Mouse (Mus musculus): ENCODE data around the gene Ccdc134. TPM values are rescaled to one million over a fixed set of nuclear protein-coding genes. Genes with fewer than 3 reads are reported as not detected.

The Ccdc134 gene
- polyA plus RNA-seq, 1 experiment from 2014 or later, result 12.7 TPM

DNA sequence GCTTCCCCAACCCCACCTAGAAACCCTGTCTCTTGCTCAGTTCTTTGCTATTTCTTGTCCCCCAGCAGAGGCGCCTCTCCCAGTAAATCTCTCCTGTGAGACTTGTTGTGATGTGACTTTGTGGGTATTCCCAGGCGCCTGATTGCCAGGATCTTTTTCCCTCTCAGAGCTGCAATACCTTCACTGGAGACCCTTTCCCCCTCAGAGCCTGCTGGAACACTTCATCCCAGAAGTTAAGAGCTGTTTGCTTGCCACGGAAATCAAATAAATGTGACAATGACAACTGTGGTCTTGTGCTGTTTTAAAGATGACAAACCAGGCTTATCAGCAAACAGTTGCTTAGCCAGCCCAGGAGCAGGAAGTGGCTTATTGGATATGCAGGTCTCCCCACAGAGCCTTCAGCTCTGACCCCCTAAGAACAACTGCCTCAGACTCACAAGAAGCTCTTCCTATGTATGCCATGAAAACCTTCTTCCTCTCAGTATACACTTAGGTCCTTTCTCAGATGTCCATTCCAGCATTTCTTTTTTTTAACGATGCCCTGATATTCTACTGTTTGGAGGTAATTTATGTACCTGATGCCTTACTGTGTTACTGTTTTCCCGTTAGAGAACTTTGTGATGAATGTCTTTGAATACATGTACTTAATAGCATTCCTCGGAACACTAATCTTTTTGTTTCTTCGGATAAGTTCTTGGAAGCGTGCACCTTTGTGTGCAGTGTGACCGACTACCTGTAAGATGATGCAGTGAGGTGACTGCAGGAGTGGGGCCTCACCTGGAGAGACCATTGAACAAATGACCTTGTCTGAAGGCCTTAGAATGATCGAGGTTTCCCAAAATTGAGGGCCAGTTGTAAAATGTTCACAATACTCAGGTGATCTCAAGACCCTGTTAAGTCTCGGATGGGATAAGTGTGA, 18.4 kb downstream of the Ccdc134 start:
- H3K36me3 ChIP-seq (ENCODE audit: control insufficient read depth, insufficient read depth, low read length), result no peaks in the 10 kb centered on the region
- H3K4me2 ChIP-seq (ENCODE audit: low read depth, low read length), result peak overlapping the region; percentile 78
- ATAC-seq (ENCODE audit: low read depth), result peak; percentile 9
- H3K9ac ChIP-seq (replicated peaks; ENCODE audit: low read depth, low read length), result no peak overlapping the region
- H3K9me3 ChIP-seq (ENCODE audit: control insufficient read depth, low read length), result no peaks in the 10 kb centered on the region
- H3K4me1 ChIP-seq (ENCODE audit: control insufficient read depth, insufficient read depth, low read length), result peaks cover 19% of the 10 kb centered on the region
- 11% methylated on average over 11 of the region's 11 CpGs for WGBS
- peak overlapping the region; percentile 98 for H3K27ac ChIP-seq (ENCODE audit: low read depth, low read length)
- H3K27me3 ChIP-seq (ENCODE audit: control insufficient read depth, insufficient read depth, low read length), result no peaks in the 10 kb centered on the region
- peak overlapping the region; percentile 77 for H3K4me3 ChIP-seq (ENCODE audit: low read depth, low read length)

DNA sequence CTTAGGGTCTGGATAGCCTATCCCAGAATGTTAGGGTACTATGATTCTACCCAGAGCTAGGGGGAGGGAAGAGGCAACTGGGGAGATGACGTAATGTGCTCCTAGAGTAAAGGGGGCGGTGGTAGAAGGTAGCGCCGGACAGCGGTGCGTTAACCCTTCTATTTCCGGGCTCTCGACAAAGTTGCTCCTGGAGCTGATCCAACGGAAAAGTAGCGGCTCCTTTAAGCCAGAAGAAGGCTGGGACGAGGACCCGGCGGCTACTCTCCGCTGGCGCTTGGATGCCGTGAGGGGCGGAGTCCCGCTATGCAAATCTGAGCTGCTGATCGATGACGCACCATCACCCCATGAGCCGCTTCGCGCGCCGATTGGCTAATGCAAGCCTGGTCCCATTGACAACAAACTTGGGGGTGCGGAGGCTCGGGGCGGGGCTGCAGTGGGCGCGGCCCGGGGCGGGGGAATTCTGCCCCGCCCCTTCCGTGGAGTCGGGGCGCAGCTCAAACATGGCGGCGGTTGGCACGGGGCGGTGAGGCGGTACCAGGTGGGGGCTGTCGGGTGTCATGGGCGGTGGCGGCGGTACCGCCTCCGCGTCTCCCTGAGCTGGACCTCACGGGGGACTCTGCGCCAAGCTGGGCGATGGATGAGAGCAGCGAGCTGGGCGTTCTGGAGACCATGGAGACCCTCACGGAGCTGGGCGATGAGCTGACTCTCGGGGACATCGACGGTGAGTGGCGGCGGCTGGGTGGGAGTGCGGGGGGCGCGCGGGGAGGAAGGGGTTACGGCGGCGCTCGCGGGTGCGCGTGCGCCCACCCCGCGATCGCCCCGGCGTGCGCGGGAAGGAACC, 19.3 kb downstream of the Ccdc134 start, which contains the start of gene Srebf2:
Gene Srebf2, plus strand, starts transcription at position 412 of the 841 bp plus-strand sequence.
- peak within 1 kb of the TSS; percentile 98 for H3K27ac ChIP-seq (ENCODE audit: low read depth, low read length)
- H3K27me3 ChIP-seq (ENCODE audit: control insufficient read depth, insufficient read depth, low read length), result no peaks in the 10 kb centered on the region
- H3K4me2 ChIP-seq (ENCODE audit: low read depth, low read length), result peak within 1 kb of the TSS; percentile 78
- no peaks in the 10 kb centered on the region for H3K9me3 ChIP-seq (ENCODE audit: control insufficient read depth, low read length)
- WGBS, result under 1% methylated on average over 72 of the region's 79 CpGs
- H3K4me1 ChIP-seq (ENCODE audit: control insufficient read depth, insufficient read depth, low read length), result peaks cover 22% of the 10 kb centered on the region
- H3K4me3 ChIP-seq (ENCODE audit: low read depth, low read length), result peak within 1 kb of the TSS; percentile 77
- ATAC-seq (ENCODE audit: low read depth), result peak; percentile 97
- H3K9ac ChIP-seq (replicated peaks; ENCODE audit: low read depth, low read length), result peak within 1 kb of the TSS; percentile 81
- 0 out of 2 replicates have a peak, but pooled peaks cover 3% of the 10 kb centered on the region for H3K36me3 ChIP-seq (ENCODE audit: control insufficient read depth, insufficient read depth, low read length)

GRCm38 (mm10) chr15:82147611-82148111, 19.9 kb downstream of the Ccdc134 start:
- Histone ChIP-seq H3K4me3 (ENCODE audit: low read depth, low read length) (peak overlapping the region; percentile 77), H3K27me3 (ENCODE audit: control insufficient read depth, insufficient read depth, low read length) (no peaks in the 10 kb centered on the region), H3K9ac (replicated peaks; ENCODE audit: low read depth, low read length) (peak overlapping the region; percentile 81), H3K36me3 (ENCODE audit: control insufficient read depth, insufficient read depth, low read length) (0 out of 2 replicates have a peak, but pooled peaks cover 3% of the 10 kb centered on the region), H3K27ac (ENCODE audit: low read depth, low read length) (peak overlapping the region; percentile 98), H3K4me1 (ENCODE audit: control insufficient read depth, insufficient read depth, low read length) (peaks cover 22% of the 10 kb centered on the region), H3K9me3 (ENCODE audit: control insufficient read depth, low read length) (no peaks in the 10 kb centered on the region), H3K4me2 (ENCODE audit: low read depth, low read length) (peak overlapping the region; percentile 78)
- peak; percentile 6 for ATAC-seq (ENCODE audit: low read depth)
- WGBS, result under 1% methylated on average over 31 of the region's 50 CpGs

DNA sequence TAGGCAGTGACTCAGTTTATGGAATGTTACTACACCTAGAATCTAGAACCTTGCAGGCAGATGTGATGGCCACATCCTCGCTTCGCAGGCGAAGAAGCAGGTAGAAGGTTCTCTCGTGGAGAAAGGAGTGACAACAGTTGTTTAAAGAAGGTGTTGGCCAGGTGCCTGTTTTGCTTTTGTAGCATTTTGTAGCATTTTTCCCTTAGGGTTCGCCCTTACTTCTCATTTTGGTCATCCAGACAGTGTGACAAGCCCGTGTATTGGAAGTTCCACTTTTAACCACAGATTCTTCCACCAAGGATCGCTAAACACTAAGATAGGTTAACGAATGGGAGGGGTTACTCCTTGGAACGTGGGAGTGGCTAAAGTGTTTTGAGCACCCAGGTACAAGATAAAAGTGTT, 20.8 kb downstream of the Ccdc134 start:
- ATAC-seq (ENCODE audit: low read depth), result no peak
- peak overlapping the region; percentile 78 for H3K4me2 ChIP-seq (ENCODE audit: low read depth, low read length)
- peak overlapping the region; percentile 98; the same call in 1 of the 2 replicates for H3K27ac ChIP-seq (ENCODE audit: low read depth, low read length)
- H3K27me3 ChIP-seq (ENCODE audit: control insufficient read depth, insufficient read depth, low read length), result no peaks in the 10 kb centered on the region
- peak overlapping the region; percentile 81; the same call in 1 of the 2 replicates for H3K9ac ChIP-seq (replicated peaks; ENCODE audit: low read depth, low read length)
- 29% methylated on average over 9 of the region's 9 CpGs for WGBS
- peaks cover 22% of the 10 kb centered on the region for H3K4me1 ChIP-seq (ENCODE audit: control insufficient read depth, insufficient read depth, low read length)
- 0 out of 2 replicates have a peak, but pooled peaks cover 3% of the 10 kb centered on the region for H3K36me3 ChIP-seq (ENCODE audit: control insufficient read depth, insufficient read depth, low read length)
- peak overlapping the region; percentile 77 for H3K4me3 ChIP-seq (ENCODE audit: low read depth, low read length)
- no peaks in the 10 kb centered on the region for H3K9me3 ChIP-seq (ENCODE audit: control insufficient read depth, low read length)

GRCm38 (mm10) chr15:82150042-82150441, 22.3 kb downstream of the Ccdc134 start:
- no peak overlapping the region for H3K9ac ChIP-seq (replicated peaks; ENCODE audit: low read depth, low read length)
- H3K36me3 ChIP-seq (ENCODE audit: control insufficient read depth, insufficient read depth, low read length), result 0 out of 2 replicates have a peak, but pooled peaks cover 3% of the 10 kb centered on the region
- no peaks in the 10 kb centered on the region for H3K9me3 ChIP-seq (ENCODE audit: control insufficient read depth, low read length)
- H3K4me3 ChIP-seq (ENCODE audit: low read depth, low read length), result no peak overlapping the region
- no peak overlapping the region for H3K4me2 ChIP-seq (ENCODE audit: low read depth, low read length)
- no peak overlapping the region for H3K27ac ChIP-seq (ENCODE audit: low read depth, low read length)
- peaks cover 22% of the 10 kb centered on the region for H3K4me1 ChIP-seq (ENCODE audit: control insufficient read depth, insufficient read depth, low read length)
- no peaks in the 10 kb centered on the region for H3K27me3 ChIP-seq (ENCODE audit: control insufficient read depth, insufficient read depth, low read length)
- ATAC-seq (ENCODE audit: low read depth), result no peak

DNA sequence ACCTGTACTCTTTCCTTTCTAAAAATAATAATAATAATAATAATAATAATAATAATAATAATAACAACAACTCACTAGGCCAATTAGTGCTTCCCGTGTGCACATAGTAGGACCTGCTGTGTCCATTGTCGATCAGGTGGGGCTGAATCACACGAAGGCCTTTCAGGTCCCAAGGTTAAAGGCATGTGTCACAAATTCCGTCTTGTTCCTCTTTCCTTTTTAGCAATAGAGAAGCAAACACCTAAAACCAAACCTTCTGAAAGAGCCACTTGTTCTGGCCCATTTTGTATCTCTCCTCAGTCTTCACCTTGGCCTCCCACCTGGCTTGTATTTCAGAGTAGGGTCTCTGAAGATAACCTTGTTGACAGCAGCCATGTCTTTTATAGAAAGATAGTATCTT, 23.5 kb downstream of the Ccdc134 start:
- no peaks in the 10 kb centered on the region for H3K9me3 ChIP-seq (ENCODE audit: control insufficient read depth, low read length)
- H3K4me2 ChIP-seq (ENCODE audit: low read depth, low read length), result no peak overlapping the region
- H3K27me3 ChIP-seq (ENCODE audit: control insufficient read depth, insufficient read depth, low read length), result no peaks in the 10 kb centered on the region
- no peak overlapping the region for H3K9ac ChIP-seq (replicated peaks; ENCODE audit: low read depth, low read length)
- peaks cover 18% of the 10 kb centered on the region for H3K4me1 ChIP-seq (ENCODE audit: control insufficient read depth, insufficient read depth, low read length)
- ATAC-seq (ENCODE audit: low read depth), result no peak
- H3K27ac ChIP-seq (ENCODE audit: low read depth, low read length), result no peak overlapping the region
- 0 out of 2 replicates have a peak, but pooled peaks cover 3% of the 10 kb centered on the region for H3K36me3 ChIP-seq (ENCODE audit: control insufficient read depth, insufficient read depth, low read length)
- H3K4me3 ChIP-seq (ENCODE audit: low read depth, low read length), result no peak overlapping the region
- 97% methylated on average over 4 of the region's 4 CpGs for WGBS

DNA sequence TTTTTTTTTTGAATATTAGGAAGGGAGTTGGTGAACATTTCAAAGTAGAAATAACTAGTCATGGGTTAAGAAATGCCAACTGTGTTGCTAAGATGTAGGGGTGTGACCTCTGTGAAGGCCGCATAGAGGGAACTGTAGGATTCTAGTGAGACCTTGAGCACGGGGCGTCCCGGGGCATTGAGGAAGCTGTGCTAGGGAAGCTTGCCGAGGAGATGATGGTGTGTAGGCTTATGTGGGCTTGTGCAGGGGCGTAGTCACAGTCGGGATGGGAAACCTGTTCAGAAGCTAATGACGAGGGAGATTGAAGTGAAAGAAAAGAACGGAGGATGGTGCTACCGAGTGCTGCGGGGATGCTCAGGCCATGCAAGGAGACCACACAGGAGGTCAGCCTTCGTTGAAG, 24.3 kb downstream of the Ccdc134 start:
- 88% methylated on average over 12 of the region's 12 CpGs for WGBS
- Histone ChIP-seq H3K9me3 (ENCODE audit: control insufficient read depth, low read length) (no peaks in the 10 kb centered on the region), H3K4me3 (ENCODE audit: low read depth, low read length) (no peak overlapping the region), H3K9ac (replicated peaks; ENCODE audit: low read depth, low read length) (no peak overlapping the region), H3K36me3 (ENCODE audit: control insufficient read depth, insufficient read depth, low read length) (0 out of 2 replicates have a peak, but pooled peaks cover 3% of the 10 kb centered on the region), H3K4me1 (ENCODE audit: control insufficient read depth, insufficient read depth, low read length) (peaks cover 14% of the 10 kb centered on the region), H3K4me2 (ENCODE audit: low read depth, low read length) (no peak overlapping the region), H3K27me3 (ENCODE audit: control insufficient read depth, insufficient read depth, low read length) (no peaks in the 10 kb centered on the region), H3K27ac (ENCODE audit: low read depth, low read length) (no peak overlapping the region)
- no peak for ATAC-seq (ENCODE audit: low read depth)

- no peaks in the 10 kb centered on the region for H3K9me3 ChIP-seq (ENCODE audit: control insufficient read depth, low read length)
- no peak overlapping the region for H3K9ac ChIP-seq (replicated peaks; ENCODE audit: low read depth, low read length)
- H3K4me2 ChIP-seq (ENCODE audit: low read depth, low read length), result no peak overlapping the region
- H3K36me3 ChIP-seq (ENCODE audit: control insufficient read depth, insufficient read depth, low read length), result 0 out of 2 replicates have a peak, but pooled peaks cover 3% of the 10 kb centered on the region
- H3K4me1 ChIP-seq (ENCODE audit: control insufficient read depth, insufficient read depth, low read length), result peaks cover 14% of the 10 kb centered on the region
- no peaks in the 10 kb centered on the region for H3K27me3 ChIP-seq (ENCODE audit: control insufficient read depth, insufficient read depth, low read length)
- ATAC-seq (ENCODE audit: low read depth), result no peak
- no peak overlapping the region for H3K27ac ChIP-seq (ENCODE audit: low read depth, low read length)
- H3K4me3 ChIP-seq (ENCODE audit: low read depth, low read length), result no peak overlapping the region
- 90% methylated on average over 7 of the region's 7 CpGs for WGBS
These were observed 24.7 kb downstream of the Ccdc134 start for GRCm38 (mm10) chr15:82152435-82152834.

Measured in neural tube, embryonic 14.5 days (tissue).